Mouse (Mus musculus): ENCODE results near the gene Meltf.

The Meltf gene

DNA sequence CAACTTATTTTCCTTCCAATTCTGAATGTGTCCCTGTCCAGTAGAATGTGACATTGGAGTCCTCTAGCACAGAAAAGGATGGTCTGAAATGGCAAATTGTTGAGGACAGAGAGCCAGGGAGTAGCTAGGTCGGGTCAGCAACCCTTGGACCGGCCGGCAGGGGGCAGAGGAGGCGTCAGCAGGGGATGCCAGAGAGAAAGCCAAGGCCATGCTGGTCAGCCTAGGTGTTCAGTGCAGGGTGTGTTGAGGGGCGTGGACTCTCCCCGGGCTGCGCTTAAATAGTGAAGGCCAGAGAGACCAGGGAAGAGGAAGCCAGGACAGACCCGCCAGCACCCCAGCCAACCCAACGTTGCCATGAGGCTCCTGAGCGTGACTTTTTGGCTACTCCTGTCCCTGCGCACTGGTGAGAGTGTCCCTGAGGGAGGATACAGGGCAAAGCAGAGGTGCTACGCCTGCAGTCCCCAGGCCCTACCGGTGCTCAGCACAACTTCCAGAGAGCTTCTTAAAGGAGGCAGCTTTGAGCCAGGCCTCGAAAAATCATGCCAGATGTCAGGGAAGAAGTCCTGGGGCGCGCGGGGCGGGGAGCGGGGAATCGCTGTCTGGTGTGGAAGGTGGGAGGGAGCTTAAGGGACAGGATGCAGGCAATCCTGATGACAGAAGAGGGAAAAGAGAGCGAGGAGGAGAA, at the start of gene Meltf:
Gene Meltf, plus strand, starts transcription at position 238 of the 685 bp plus-strand sequence.
- DNase-seq (ENCODE audit: low spot score) = peak; percentile 19

GRCm38 (mm10) chr16:31830726-31831125, 47.9 kb upstream of the Meltf start:
- no peak for DNase-seq (ENCODE audit: low spot score)

GRCm38 (mm10) chr16:31832630-31833422, 45.8 kb upstream of the Meltf start:
- no peak for DNase-seq (ENCODE audit: low spot score)

DNA sequence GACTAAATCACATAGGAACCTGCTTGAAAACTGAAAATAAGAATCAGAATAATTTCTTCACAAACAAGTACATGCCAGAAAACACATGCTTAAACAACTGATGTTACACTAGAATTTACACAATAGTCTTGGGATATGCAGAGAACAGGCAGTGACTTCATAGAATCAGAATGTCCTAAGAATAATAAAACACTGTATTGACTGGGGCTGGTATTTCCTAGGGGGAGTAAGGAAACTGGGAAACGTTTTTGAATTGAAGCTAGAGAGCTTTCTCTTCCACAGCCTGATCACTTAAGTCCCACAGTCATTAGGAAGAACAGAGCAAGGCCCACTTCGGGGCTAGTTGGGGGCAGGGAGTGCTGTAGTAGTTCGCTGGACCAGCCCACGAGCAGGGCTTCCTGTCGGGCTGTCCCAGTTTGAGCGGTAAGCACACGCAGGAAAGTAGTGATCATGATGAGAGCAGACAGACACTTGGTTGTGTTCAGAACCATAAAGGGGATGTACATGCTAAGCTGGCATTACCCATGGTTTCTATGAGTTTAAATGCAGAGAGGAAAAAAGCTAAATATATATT, 44.5 kb upstream of the Meltf start:
- no peak for DNase-seq (ENCODE audit: low spot score)

- DNase-seq (ENCODE audit: low spot score) = no peak
Measured at GRCm38 (mm10) chr16:31834662-31835318, 43.8 kb upstream of the Meltf start.

- no peak for DNase-seq (ENCODE audit: low spot score)
Measured at GRCm38 (mm10) chr16:31837362-31837761, 41.2 kb upstream of the Meltf start.

DNA sequence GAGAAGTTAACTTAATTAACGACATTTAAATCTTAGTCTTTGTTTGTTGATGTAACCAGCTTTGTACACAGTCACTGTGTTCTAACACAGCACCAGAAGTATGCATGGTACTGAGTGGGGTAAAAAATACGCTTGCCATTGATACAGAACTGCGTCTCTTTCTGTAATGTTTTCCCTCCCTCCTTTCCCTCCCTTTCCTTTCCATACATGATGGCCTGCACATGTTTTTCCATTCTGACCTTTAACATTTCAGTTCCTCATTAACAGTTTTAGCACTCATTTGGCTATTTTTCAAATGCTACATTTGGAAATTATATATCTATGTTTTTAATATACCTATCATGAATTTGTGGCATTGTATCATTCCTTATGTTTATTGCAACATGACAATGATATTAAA, 34.4 kb upstream of the Meltf start:
- no peak for DNase-seq (ENCODE audit: low spot score)

DNA sequence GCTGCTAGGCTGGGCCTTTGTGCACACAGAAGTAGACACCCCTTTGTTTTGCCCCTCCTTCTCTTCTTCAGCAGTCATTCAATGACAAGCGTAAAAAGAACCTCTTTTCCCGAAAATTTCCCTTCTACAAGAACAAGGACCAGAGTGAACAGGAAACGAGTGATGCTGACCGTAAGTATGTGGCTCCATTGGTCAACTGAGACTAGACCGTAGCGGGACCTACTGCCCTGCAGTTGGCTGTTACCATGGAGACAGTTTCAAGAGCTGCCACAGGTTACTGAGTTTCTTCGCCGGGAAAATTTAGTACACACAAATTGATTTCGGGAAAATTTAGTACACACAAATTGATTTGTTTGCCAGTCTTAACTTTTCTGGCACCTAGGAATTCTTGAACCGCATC, 31.8 kb upstream of the Meltf start:
- no peak for DNase-seq (ENCODE audit: low spot score)

- no peak for DNase-seq (ENCODE audit: low spot score)
Measured at GRCm38 (mm10) chr16:31863920-31864319, 14.7 kb upstream of the Meltf start.

DNA sequence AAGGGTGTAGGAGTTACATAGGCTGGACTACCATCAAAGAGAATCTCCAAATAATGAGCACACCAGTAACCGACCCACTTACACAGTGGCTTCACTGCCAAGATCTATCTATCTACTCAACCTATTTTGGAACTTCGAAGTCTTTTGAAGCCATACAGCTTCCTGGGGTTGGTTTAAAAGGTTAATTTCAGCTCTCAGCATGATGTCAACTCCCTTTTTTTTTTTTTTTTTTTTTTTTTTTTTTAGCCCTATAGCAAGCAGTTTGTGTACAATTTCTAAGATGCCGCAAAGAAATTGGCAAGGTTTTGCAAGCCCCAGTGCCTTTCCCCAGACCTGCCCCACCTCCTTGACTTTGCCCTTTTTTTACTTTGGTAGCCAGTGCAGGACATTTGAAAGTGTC, 13.4 kb upstream of the Meltf start:
- no peak for DNase-seq (ENCODE audit: low spot score)

DNA sequence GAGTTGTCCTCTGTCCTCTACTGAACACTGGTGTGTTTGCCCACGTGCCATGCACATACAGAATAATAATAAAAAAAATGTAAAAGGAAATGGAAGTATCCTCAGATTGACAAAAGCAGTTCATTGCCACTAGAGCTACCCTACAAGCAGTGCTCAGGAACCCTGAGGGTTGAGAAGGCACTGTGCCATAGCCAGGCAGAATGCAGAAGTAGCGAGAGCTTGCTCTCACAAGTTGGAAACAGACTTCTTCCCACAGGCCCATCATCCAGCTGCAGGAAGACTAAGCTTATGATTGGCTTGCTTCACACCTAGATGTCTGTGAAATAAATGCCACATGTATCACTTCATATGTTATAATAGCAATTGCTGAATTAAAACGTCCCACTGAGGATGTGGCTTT, 11.7 kb upstream of the Meltf start:
- no peak for DNase-seq (ENCODE audit: low spot score)

DNA sequence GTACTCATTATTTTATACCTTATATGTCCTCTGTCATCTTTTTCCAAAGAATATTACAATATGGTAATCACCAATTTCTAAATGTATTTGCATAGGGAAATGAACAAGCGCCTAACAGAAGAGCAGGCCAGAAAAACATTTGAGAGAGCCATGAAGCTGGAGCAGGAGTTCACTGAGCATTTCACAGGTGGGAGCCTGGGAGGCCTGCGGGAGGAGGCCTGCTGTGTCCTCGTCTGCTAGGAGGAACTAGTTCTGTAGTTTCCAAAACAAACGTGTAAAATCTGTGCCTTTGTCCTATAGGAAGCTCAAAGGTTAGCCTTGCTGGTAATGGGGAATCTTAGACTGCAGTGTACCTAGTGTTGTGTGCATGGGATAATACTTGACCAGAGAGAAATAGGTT, 10.9 kb upstream of the Meltf start:
- no peak for DNase-seq (ENCODE audit: low spot score)

GRCm38 (mm10) chr16:31873721-31874120, 4.9 kb upstream of the Meltf start:
- no peak for DNase-seq (ENCODE audit: low spot score)

GRCm38 (mm10) chr16:31875391-31875790, 3.2 kb upstream of the Meltf start:
- no peak for DNase-seq (ENCODE audit: low spot score)

- DNase-seq (ENCODE audit: low spot score) = no peak
Measured at GRCm38 (mm10) chr16:31876386-31876785, 2.2 kb upstream of the Meltf start.

- no peak for DNase-seq (ENCODE audit: low spot score)
Measured at GRCm38 (mm10) chr16:31878052-31878451, 558 bp upstream of the Meltf start.

GRCm38 (mm10) chr16:31880146-31880840, 1.7 kb downstream of the Meltf start:
- DNase-seq (ENCODE audit: low spot score) = no peak

- DNase-seq (ENCODE audit: low spot score) = no peak
Measured at GRCm38 (mm10) chr16:31882381-31882908, 3.8 kb downstream of the Meltf start.

- no peak for DNase-seq (ENCODE audit: low spot score)
Measured at GRCm38 (mm10) chr16:31883302-31883701, 4.7 kb downstream of the Meltf start.

DNA sequence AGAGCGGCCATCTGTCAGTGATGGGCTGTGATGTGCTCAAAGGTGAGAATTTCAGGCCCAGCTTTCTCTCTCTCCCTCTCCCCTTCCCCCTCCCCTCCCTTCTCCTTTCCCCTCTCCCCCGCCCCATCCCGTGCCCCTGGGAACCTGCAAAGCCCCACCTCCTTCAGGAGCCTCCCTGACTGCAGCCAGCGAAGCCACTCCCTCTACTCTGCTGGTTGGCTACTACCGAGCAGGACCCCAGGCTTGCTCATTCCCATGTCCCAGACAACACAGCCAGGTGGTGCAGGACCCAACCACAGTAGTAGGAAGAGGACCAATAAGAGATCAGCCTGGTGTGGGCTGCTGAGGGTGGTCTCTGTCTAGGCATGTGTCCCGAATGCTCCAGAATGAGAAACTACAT, 5.3 kb downstream of the Meltf start:
- DNase-seq (ENCODE audit: low spot score) = no peak

GRCm38 (mm10) chr16:31890907-31891306, 12.3 kb downstream of the Meltf start:
- no peak for DNase-seq (ENCODE audit: low spot score)

Measured in c-Kit-positive CD71-positive TER-119-positive erythroid progenitor cells, embryonic 14.5 days (primary cell).